ENCODE assay signal across 8 mouse cellular contexts in genomic region chr12:79089182-79089812, GRCm38 (mm10). TPM values are rescaled to one million over a fixed set of nuclear protein-coding genes. Genes with fewer than 3 reads are reported as not detected.
DNase-seq lines count a peak whose midpoint lies in the region; ATAC-seq and TF ChIP-seq lines count a peak whose summit lies in the region.

Gene Pigh, minus strand, starts transcription at chr12:79089651.

- peak; percentile 94 for ATAC-seq in common myeloid progenitor, adult 5-6 weeks (replicated peaks; ENCODE audit: low read depth, poor library complexity, severe bottlenecking)
- ATAC-seq in hindbrain, postnatal 0 days = peak; percentile 98

- H3K9me3 ChIP-seq in hindbrain, postnatal 0 days (ENCODE audit: low read length) = no peaks in the 10 kb centered on the region
- peaks cover 4% of the 10 kb centered on the region for H3K9me3 ChIP-seq in megakaryocyte, embryonic 14.5 days

- H3K4me3 ChIP-seq in gastrocnemius, adult 2 months = peak within 1 kb of the TSS; percentile 93
- peak within 1 kb of the TSS; percentile 68 for H3K4me3 ChIP-seq in hindbrain, postnatal 0 days (ENCODE audit: low read length)
- H3K4me3 ChIP-seq in megakaryocyte, embryonic 14.5 days (replicated peaks) = peak within 1 kb of the TSS; percentile 97

- intact Hi-C loops in gastrocnemius, adult 2 months (cut with DNase I) = no loop called here

- H3K9ac ChIP-seq in hindbrain, postnatal 0 days (replicated peaks; ENCODE audit: low read length) = peak within 1 kb of the TSS; percentile 89

- peak within 1 kb of the TSS; percentile 65 for H3K4me2 ChIP-seq in hindbrain, postnatal 0 days (ENCODE audit: low read depth, low read length)

- no peaks in the 10 kb centered on the region for H3K4me1 ChIP-seq in hindbrain, postnatal 0 days (ENCODE audit: insufficient read depth, low read length)
- peaks cover 35% of the 10 kb centered on the region for H3K4me1 ChIP-seq in megakaryocyte, embryonic 14.5 days

- no peaks in the 10 kb centered on the region for H3K27me3 ChIP-seq in hindbrain, postnatal 0 days (ENCODE audit: insufficient read depth, low read length)
- peaks cover 2% of the 10 kb centered on the region for H3K27me3 ChIP-seq in megakaryocyte, embryonic 14.5 days (replicated peaks)

- no peak for TF ChIP-seq CTCF in gastrocnemius, adult 2 months (IDR thresholded peaks at IDR 0.05)
- TF ChIP-seq CTCF in hindbrain, postnatal 0 days (IDR thresholded peaks at IDR 0.05; ENCODE audit: low read depth) = 0 out of 2 replicates have a peak, but pooled peaks have one; percentile 10

- H3K36me3 ChIP-seq in hindbrain, postnatal 0 days (ENCODE audit: insufficient read depth, low read length) = no peaks in the 10 kb centered on the region
- H3K36me3 ChIP-seq in megakaryocyte, embryonic 14.5 days (replicated peaks; ENCODE audit: low read length) = peaks cover 36% of the 10 kb centered on the region

- 0% methylated on average over 53 of the region's 53 CpGs for WGBS in hindbrain, postnatal 0 days

- DNase-seq in ZHBTc4 (ENCODE audit: low read depth, low spot score) = peak; percentile 94
- peak; percentile 90 for DNase-seq in gastrocnemius, adult 2 months
- DNase-seq in hindbrain, postnatal 0 days (ENCODE audit: low spot score) = peak; percentile 96
- DNase-seq in left cerebral cortex, adult 8-10 months (ENCODE audit: low spot score in 2 of 2) = peak; percentile 55 to 80
- peak; percentile 93 to 94 for DNase-seq in right cerebral cortex, postnatal 10 days (ENCODE audit: low spot score in 2 of 2)
- DNase-seq in urinary bladder, postnatal 25 days (ENCODE audit: low spot score) = peak; percentile 83

- peak within 1 kb of the TSS; percentile 82 for H3K27ac ChIP-seq in gastrocnemius, adult 2 months
- H3K27ac ChIP-seq in hindbrain, postnatal 0 days = peak within 1 kb of the TSS; percentile 64

RNA-seq across cellular contexts. Expression of gene Pigh, which starts in this region (rescaled TPM):
- total RNA-seq in common myeloid progenitor, adult 5-6 weeks (2017) = 23.6 and 25.6 TPM in 2 replicates
- total RNA-seq in gastrocnemius, adult 2 months (2021) = 1 to 10 TPM; 2.0 to 2.3 TPM
- total RNA-seq in hindbrain, postnatal 0 days (2014; rRNA removed) = 25.0 and 41.9 TPM in 2 replicates
- polyA plus RNA-seq in hindbrain, postnatal 0 days (2015; fragmentation: Nextera tagmentation; extraction: Ambion mirVana) = 12.8 TPM in 2 replicates
- 10 to 100 TPM in 2 of 4 experiments, 1 to 10 TPM in 2; 8.1 to 12.4 (median 9.7) TPM for total RNA-seq in left cerebral cortex, adult 8-10 months (2022)
- 1.2 TPM in 1 of 2 replicates, not detected in the other for polyA plus RNA-seq in megakaryocyte, embryonic 14.5 days (2012; ENCODE audit: insufficient read depth, low replicate concordance)

Comparison
In these comparisons a context has a peak if more than half of its experiments do, and no peak if none do; other contexts are left out.
1. Peak in every context shown above with its lines: DNase-seq, ATAC-seq, H3K4me3 ChIP-seq and H3K27ac ChIP-seq.